Mouse (Mus musculus) thymus, postnatal 4 days (tissue): ENCODE results near the gene Msrb2.

Source experiments
- DNase-seq: peaks from one replicate; pipeline ENCODE4 v3.0.0; 2021

Msrb2 gene

DNA sequence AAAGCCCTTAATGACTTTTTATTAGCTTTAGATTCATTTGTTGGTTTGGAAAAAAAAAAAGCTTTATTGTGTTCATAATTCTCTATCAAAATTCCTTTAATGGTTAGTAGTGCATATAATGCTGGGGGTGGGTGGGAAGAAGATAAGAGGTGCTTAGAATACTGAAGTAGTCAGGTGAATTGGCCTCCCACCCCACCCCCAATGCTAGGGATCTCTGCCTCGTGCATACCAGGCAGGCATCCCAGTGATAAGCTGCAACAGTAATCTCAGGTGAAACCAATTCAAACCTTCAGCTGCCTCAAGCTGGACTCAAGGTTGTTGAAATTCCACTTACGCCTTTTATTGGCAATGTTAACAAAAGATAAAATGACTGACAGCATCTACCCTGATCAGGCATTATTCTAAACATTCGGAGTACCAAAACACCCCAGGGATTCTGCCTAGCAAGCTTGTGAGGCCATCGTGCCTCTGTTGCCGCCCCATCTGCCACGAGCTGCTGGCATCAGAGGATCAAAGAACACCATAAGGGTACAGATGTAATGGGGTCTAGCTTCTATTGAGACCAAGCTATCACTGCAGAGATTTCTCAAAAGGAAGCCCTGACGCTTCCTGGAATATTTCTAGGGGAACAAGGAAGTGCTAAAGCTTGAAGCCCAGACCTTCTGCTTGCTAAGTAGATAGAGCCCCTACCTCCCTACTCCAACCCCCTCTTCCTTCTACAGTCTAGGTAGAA lies 19.3 kb downstream of the Msrb2 start:
- no peak for DNase-seq

DNA sequence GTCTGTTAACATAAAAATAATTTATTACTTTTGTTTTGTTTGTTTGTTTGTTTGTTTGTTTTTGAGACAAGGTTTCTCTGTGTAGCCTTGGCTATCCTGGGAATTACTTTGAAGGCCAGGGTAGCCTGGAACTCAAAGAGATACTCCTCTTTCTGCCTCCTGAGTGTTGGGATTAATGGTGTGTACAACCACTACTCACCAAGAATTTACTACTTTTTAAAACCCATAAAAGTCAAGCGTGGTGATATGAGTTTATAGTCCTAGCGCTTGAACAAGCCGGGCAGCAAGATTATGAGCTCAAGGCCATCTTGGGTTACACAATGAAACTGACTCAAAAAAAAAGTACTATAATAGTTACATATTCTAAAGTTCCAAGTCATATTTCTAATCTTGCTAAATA lies 20.4 kb downstream of the Msrb2 start:
- no peak for DNase-seq

DNA sequence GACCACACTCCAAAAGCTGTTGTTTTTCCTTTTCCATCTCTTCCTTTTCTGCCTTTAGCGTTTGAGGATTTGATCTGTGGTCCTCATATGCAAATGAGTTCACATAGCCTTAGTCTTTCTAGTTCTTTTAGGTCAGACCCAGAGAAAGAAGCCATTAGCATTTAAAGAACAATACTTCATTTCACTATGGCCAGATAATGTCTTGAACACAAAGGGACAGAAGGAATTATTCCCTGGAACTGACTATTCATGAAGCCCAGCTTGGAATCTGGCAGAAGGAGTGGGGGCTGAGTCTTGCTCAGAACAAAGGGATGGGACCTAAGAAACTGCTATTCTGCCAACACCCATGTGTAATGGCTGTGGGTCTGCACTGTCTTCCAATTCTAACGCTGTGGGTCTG lies 21.6 kb downstream of the Msrb2 start:
- no peak for DNase-seq

DNA sequence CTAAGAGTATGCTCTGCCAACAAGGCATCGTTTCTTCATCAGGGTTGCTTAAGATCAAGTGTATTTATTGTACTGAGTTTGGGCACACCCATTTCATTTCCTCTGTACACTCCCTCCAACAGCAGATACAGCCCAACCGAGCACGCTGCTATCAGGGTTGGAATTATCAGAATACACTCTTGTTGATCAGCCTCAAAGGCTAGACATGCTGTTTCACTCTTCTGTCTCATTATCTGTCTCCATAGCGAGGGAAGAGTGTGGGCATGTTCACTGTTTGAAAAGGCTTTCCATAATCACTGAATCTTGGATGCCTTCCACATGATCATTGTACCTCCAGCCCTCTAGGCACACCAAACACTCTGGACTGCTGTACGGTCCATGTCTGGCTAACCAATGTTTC lies 34.2 kb downstream of the Msrb2 start:
- no peak for DNase-seq

GRCm38 (mm10) chr2:19406531-19406930 lies 35.3 kb downstream of the Msrb2 start:
- DNase-seq, result no peak

DNA sequence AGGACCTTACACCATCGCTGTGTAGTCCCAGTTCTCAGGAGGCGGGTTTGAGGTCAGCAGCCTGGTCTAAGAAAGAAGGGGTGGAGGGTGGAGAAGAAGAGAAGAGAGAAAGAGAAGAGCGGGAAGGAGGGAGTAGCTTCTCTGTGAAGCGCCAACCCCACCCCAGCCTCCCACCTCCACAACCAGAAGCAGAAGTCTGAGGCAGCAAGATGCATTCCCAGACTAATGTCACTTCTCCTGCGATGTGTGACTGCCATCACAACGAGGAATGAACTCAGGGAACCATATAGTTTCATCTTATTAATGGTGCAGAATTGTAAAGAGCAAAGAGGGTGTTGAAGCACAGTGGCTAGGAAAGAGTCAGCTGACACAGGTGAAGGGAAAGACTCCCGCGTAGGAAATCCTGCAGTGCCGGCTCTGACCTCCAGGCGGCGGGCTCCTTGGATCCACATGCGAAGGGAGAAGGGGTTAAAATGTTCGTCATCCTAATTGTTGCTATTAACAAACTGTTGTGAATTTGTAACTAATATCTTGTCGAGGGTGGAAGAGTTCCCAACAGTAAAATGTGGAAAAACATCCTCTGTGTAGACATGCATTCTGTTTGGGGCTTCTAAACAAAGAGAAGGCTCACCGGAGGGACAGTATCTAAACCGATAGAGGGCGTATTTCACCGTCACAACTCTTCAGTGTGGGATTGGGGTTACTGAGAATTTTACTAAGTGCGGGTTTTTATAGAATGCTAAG lies 43.2 kb downstream of the Msrb2 start:
- peak; percentile 84 for DNase-seq

GRCm38 (mm10) chr2:19415063-19415521 lies 43.9 kb downstream of the Msrb2 start:
- DNase-seq, result no peak

- no peak for DNase-seq
Measured at GRCm38 (mm10) chr2:19416066-19416465, 44.8 kb downstream of the Msrb2 start.

DNA sequence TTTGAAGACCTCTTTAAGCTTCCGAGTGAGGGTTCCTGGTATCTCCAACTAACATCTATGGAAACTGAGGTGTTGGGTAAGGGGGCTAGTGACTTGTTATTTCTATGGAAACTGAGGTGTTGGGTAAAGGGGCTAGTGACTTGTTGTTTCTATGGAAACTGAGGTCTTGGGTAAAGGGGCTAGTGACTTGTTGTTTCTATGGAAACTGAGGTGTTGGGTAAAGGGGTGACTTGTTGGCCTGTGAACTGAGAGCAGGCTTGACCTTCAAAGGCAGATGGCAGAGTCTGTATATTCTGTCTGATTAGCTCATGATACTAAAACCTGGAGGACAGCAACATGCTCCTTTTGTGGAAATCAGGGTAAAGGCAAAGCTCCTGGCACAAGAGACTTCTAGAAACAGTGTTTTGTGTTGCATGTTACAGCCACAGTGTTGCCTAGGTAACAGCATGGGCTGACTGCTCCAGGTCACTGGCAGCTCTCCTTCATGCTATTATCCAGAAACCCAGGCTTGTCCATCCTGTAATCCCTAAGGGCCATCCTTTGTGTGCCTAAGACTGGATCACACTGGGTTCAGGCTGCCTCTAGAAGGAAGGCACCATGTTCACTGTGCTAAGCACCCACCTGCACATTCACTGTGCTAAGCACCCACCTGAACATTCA lies 48.6 kb downstream of the Msrb2 start:
- no peak for DNase-seq

DNA sequence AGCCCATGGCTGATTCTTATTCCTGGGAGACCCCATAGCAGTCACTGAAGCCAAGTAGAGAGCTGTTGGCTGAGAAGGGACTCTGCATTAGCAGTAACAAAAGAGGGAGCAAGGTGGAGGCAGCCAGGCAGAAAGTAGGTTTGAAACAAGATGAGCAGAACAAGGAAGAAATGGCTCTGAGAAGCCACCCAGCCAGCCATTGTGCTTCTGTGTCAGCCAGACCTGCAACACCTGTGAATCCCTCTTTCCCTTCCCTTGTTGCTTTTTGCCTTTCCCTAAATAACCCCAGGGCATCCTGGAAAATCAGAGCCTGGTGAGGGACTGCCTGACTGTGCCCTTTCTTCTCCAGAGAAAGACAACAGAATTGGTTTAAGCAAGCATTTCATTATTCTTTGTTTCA lies 51.0 kb downstream of the Msrb2 start:
- no peak for DNase-seq

GRCm38 (mm10) chr2:19423086-19423485 lies 51.8 kb downstream of the Msrb2 start:
- DNase-seq, result no peak

DNA sequence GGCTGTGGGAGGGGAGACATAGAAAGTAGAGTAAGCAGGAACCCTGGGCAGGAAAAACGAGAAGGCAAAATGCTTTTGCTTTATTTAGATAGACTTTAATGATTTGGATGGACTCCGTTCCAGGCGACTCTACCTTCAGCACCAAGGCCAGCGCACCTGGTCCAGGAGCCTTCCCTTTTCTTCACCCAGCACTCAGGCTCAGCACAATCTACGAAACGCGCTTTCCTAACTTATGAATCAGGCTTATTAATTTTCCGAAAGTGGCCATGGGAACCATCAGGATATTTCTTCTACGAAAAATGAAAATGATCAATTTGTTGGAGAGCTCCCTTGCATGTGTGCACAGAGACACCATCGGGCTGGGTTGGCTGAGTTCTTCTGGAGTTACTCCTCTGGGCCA lies 57.8 kb downstream of the Msrb2 start:
- DNase-seq, result peak; percentile 59

DNA sequence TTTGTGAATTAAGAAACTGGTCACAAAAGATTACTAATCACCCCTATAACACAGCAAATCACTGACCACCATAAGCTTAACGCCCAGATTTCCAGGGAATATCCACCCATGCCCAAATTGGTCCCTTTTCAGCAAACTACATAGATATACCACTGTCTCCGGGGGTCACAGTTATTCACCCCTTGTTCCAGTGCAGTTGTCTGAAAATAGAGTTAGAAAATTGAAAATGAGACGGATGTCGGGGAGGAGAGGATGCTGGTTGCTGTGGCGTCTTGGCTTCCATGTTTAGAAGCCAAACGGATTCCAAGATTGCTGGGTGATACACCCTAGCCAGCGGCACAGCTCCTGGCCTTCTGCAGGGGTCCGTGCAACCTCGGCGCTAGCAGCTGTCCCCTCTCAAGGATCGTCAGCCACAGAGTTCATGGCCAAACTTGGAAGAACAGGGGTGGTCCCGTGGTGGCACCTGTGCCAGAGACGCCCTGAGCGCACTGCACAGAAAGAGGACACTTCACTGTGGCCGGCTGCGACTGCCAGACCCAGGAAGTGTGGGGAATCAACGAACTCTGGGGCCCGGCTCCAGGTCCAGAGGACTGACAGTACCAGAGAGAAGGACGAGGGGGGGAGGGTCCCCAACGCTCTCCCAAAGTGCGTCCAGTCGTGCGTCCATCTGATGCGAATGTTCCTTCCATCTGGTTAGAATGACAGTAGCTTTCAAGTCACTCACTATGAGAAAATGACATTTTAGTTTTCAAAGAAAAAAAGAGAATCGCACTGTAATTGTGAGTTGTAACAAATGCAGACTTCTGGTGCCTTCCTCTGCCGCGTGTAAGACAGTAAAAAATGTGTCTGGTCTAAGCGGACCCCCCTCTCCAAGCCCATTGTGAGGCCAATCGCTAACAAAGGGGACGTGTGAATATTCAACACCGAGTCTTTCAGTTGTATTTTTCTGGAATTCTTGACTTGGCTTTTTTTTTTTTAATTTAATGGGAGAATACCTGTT lies 58.8 kb downstream of the Msrb2 start:
- DNase-seq, result no peak

DNA sequence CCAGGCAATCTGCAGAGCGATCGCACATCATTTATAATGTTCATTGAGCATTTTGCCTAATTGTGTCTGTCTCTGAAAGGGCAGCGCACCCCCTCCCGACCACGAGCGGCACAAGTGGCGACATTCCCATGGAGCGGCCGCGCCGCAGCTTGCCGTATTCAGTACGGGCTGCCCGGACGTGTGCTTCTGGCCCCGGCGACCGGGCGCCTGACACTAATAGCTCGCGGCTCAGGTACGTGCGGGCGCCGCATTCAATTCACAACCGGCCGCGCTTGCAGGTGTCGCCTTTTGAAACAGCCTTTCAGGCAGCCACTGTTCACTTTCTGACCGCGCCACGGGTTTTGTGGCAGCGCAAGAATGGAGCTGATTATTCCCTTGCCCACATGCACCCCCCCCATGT lies 59.5 kb downstream of the Msrb2 start:
- no peak for DNase-seq

DNA sequence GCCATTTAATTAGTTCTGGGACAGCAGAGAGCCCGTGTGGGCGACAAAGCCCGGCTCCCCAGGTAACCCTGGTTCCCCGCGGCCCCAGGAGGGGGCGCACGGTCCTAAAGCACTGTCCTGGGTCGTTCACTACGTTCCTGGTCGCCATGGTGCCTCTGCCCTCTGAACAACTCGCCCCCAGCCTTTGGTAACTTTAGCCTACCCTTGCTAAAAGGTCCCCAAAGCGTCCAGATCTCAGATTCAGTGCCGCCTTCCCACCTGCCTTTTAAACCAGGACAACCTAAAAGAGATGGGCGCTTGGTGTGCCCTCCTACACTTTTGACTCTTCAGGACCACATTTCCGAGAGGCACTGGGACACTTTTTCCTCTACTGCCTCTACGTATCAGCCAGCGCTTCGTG lies 59.9 kb downstream of the Msrb2 start:
- DNase-seq, result peak; percentile 50

DNA sequence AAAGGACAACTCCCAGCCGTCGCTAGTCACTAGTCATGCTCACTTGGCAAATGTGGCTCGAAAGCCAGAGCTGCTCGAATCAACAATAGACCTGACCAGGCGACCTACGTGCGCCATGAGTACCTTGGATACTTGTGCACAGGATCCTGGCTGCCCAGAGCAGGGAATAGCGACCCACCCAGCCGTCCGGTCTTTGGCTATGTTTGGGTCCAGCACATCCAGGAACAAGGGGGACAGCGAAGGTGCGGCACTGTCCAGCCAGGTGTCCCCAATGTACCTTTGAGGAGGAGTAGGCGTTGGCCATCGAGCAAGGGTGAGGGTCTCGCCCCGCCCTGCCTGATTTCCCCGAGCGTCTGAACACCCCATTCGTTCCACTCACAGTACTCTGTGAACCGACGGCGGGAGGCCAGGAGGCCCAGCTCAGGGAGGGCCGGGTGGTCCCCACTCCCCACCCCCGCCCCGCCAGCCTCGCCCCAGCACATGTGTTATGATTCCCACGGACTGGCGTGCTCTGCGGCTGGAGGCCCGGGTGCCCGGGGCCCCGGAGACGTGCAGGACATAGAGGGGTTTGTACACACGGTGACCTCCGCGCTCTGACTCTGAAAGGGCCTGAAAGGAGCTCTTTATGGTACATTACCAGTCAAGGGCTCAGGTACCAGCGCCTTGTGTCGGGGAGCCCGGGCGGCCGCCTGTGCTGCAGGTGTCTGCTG lies 60.5 kb downstream of the Msrb2 start:
- no peak for DNase-seq

GRCm38 (mm10) chr2:19444346-19444745 lies 73.1 kb downstream of the Msrb2 start:
- DNase-seq, result no peak
